Mouse (Mus musculus): ENCODE data around the gene Col5a1.

Gene Col5a1

DNA sequence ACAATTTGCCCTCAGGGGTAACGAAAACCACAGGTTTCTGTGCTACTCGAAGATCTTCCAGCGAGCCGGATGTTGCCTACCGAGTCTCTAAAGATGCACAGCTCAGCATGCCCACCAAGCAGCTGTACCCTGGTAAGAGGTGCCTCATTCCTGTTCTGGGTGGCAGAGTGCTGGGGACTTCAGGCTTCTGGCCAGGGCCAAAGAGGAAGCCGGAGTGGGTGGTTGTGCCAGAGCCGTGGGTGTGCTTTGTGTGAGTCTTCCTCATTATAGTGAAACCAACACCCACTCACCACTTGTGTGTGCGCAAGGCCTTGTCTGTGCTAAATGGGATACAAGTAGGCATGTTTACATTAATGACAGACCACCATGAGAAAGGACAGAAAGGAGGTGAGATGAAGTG, 35.8 kb downstream of the Col5a1 start:
- DNase-seq (ENCODE audit: low spot score): no peak

DNA sequence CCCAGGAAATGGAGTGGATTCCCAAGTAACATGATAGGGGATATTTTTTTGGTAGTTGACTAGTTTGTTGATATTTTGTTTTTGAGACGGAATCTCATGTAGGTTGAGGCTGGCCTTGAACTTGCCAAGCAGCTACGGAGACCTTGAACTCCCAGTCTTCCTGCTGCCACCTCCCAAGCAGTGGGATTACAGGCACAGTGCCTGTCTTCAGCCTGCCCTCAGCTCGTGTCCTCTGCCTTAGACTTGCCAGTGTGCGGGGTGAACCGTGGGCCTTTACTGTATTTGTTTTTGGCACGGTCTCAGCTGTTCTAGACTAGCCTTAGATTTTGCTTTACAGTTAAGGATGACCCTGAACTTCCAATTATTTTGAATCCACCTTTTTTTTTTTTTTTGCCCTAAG, 37.5 kb downstream of the Col5a1 start:
- no peak for DNase-seq (ENCODE audit: low spot score)

DNA sequence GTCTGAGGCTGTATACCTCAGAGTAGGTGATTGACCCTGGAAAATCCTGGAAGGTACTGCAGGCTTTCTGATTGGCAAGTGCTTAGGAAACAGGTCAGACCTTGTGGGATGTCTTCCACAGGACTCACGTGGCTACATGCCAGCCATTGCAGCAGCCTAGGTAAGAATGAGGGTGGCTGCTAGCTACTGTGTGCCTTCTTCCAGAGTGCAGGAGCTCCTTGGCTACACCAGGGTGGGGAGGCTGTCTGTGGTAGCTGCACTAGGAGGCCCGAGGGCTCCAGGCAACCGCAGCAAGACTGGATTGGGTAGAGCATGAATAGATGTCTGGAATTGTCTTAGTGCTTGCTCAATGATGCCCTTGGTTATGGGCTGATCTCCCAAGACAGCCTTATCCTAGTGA, 38.2 kb downstream of the Col5a1 start:
- DNase-seq (ENCODE audit: low spot score): no peak

DNA sequence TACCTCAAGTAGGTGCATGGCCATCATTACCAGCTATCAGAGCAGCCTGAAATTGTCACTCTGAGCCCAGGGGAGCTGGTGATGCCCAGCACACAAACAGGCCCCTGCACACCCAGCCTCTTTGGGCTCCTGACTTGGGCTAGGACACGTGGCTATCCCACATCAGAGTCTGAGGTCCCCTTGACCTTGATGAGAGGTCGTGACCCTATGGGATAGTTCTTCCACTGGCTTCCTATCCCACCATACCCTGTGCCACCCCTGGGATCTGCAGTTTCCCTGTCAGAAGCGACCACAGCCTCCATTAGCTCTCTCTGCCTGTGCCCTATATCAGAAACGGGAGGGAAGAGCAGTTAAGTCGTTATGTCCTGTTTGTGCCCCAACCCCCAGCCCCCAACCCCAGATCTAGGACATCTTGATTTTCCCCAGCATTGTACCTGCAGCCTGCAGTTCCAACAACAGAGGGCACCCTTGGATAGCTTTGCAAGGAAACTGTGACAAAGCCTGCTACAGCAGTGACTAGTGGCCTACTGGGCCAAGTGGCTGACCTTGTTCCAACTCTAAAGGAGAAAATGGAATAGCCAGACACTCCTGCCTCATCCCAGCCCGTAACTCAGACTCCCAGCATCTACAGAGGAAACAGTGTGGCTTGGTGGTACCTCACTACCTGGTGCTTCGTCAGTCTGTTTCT, 40.4 kb downstream of the Col5a1 start:
- no peak for DNase-seq (ENCODE audit: low spot score)

DNA sequence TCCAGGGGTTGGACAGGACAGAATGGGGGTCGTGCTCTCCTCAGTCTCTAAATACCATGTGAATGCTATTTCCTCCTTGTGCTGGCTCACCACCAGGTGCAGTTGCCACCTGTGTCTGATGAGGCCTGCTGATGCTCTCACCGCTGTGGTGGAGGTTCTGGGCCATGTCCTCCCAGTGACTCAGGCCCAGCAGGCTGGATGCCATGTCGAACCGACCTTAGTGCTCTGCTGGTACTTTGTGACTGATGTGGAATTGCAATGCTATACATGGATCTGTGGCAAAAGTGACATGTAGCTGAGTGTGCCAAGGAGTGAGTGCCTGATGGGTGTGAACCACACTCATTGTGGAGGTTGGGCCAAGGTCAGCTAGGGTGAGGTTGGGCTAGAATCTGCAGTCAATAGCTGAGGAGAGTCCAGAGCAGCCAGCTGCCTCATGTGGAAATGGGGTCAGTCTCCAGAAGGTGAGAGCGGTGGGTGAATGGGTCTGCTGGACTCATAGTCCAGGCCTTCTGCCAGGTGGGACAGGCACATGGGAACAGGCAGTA, 44.3 kb downstream of the Col5a1 start:
- DNase-seq (ENCODE audit: low spot score): no peak

DNA sequence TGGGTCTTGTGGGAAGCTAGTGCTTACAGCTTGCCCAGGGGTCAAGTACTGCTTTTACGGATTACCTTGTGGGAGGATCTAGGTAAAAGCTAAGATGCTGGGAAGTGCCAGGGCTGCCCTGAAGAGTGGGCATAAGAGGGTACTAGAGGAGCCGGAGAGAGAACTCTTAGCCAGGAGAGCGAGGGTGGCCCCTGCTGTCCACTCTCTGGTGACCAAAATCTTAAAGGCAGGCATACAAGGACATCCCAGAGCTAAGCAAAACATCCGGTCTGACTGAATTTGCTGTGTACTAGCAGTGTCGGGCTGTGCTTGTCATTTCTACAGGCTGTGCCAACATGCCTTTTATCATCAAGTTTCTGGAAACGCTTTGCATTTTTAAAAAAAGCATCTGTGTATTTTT, 44.9 kb downstream of the Col5a1 start:
- DNase-seq (ENCODE audit: low spot score): no peak

DNA sequence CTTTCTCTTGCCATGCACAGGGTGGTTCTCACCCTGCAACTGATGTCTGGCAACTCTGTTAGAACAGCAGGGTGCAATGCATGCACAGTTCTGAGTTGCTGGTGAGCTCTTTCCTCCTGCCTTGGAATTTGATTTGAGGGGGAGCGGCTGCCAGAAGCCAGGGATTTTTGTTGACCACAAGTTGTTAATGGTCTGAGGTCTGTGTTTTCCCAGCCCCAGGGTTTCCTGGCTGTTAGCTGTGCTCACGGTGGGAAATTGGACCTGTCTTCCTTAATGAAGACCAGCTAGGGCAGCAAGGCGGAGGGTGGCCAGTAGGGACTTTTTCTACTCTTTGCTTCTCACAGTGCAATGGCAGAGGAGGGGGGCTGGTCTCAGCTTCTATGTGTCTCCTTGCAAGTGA, 45.7 kb downstream of the Col5a1 start:
- no peak for DNase-seq (ENCODE audit: low spot score)

DNA sequence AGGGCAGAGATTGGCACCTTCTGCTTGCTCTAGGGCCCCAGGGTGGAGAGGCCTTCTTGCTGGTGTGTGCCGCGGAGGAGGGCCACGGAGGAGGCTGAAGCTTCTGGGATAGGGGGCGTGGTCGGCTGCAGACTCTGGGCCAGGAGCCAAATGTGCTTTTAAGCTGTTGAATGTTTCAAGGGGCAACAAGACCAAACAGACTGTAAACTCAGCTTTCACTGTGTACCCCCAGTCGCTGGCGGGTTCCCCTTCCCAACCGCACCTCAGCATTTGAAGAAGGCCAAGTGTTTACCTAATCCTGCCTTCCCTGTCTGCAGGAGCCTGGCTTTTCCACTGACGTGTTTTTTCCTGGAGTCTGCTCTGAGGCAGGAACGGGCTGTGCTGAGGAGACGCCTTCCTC, 48.0 kb downstream of the Col5a1 start:
- no peak for DNase-seq (ENCODE audit: low spot score)

DNA sequence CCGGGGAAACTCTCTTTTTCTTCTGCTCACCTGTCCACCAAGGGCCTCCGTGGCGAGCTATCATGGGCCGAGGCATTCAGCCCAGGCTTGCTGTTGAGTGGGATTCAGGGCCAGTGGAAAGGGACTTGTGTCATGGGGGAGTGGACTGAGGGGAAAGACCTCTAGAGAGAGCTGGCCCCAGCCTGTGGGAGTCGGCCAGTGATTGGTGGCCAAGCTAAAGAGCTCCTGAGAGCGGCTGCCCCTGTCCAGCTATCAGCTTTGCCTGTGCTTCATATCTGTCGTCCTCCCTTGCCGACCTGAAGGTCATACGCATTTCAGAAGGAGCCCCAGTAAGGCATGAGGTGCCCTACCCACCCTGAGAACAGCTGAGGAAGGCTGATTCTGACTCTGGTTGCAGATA, 48.6 kb downstream of the Col5a1 start:
- DNase-seq (ENCODE audit: low spot score): no peak

DNA sequence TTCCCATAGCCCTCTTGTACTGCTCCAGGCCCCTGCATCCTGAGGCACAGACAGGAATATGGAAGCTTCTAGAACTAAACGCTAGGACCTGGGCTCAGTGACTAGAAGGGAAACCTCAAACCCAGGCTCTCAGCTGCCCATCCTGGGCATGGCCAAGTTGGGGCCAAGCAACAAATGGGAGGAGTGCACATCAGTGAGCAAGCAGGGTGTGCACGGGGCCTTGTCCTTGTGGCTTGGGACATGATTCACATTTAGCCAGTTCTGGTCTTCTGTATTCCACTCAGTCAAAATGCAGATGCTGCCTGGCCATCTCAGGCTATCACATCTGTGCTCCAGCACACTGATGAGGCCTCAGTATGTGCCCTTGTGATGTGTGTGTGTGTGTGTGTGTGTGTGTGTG, 49.2 kb downstream of the Col5a1 start:
- no peak for DNase-seq (ENCODE audit: low spot score)

DNA sequence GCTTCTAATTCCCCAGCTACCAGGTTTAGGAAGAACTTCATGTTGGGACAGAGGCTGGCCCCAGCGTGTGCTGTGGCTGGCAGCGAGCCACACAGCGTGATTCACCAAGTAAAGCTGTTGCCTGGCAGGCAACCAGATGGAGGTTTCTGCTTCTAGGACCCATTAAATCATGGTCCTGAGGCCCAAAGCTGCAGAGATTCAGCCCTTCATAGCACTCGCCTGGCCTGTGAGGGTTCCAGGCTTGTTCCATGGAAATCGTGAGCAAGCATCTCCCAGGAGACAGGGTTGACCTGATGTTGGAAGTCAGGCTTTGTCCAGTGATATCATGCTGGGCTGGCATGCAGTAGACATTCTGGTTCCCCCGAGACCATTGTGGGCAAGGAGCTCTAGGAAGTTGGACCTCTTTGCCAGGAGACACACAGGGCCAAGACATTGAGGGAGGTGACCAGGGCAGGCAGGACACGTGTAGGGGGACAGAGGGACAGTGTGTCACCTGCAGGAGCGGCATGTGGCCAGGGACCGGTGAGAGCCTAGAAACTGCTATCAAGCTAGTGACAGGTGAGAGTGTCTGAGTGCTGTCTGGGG, 50.5 kb downstream of the Col5a1 start:
- DNase-seq (ENCODE audit: low spot score): no peak

DNA sequence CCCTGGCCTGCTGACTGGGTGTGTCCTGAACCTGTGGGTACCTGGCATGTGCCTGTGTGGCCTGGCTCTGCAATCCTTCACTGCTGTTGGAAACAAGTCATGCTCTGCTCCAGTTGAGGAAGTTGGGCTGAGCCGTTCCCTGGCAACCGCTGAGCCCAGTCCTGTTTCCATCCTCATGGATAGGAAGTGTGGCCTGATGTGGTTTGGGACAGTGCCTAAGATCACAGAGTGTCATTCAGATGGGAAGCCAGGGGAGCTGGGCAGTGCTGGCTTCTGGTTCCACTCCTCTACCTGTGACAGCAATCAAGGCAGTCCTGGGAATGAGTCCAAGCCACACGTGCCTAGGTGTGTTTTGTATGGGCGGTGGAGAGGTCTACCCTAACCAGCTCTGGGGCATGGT, 53.2 kb downstream of the Col5a1 start:
- DNase-seq (ENCODE audit: low spot score): no peak

DNA sequence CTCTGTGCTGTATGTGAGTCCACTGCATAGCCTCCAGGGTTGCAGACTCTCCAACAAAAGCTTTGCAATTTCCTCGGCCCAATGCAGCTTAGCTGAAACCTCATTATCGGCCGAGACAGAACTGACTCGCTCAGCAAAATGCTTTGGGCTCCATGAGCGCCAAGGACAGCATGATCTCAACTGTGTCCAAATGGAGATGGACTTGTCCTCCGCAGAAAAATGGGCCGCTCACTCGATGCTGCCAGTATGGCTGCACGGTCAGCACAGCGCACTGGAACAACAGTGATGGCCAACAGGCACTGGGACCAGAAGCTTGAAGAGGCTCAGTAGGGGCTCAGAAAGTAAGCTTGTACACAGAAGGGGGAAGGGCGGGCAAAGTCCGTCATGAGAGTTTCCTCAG, 53.9 kb downstream of the Col5a1 start:
- no peak for DNase-seq (ENCODE audit: low spot score)

DNA sequence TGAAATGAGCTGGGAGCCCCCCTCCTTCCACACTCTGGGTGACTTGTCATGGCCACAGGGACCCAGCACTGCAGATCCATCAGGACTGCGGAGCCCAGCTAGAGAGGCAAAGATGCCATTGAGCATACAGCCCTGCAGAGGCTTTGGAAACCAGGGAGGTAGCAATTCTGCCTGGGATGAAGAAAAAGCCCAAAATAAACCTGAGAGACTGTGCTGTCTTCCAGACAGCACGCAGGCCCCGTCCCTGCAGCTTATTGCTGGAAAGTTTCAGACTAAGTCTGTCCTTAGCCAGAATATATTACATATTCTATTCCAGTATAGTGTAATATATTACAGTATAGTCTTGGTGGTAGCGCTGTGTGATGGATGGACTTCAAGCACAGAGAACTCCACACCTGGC, 61.0 kb downstream of the Col5a1 start:
- no peak for DNase-seq (ENCODE audit: low spot score)

DNA sequence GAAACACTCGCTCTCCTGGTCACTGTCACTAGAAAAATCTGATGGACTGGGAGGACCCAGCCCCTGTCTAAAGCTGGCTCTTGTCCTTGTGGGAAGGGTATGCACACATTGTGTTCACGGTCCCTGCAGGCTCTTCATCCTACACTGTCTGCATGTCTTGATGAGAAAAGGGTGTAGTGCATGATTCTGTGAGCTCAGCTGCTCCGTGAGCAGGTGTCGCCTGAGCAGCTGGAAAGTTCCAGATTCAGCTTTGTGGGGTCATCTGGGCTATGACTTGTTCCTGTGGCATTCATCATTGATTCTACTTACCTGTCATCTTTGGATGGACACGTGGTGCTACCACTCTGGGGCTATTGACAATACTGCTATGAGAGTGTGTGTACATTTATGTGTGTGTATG, 61.7 kb downstream of the Col5a1 start:
- no peak for DNase-seq (ENCODE audit: low spot score)

DNA sequence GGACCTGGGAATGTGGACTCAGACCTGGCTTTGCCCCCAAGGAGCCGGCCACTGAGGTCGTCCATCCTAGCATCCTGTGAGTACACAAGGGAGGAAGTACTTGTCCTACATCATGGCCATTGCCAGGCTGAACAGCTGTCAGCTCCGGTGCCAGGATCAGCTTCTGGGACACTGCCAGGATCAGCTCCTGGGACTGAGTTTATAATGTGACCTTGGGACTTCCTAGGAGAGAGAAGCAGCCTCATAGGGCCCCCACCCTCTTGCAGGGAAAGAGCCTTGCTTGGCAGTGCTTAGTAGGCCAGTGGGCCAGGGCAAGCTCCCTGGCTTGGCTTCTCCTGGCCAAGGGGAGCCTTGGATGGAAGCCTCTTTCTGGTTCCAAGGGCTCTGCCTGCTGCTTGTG, 67.6 kb downstream of the Col5a1 start:
- no peak for DNase-seq (ENCODE audit: low spot score)

DNA sequence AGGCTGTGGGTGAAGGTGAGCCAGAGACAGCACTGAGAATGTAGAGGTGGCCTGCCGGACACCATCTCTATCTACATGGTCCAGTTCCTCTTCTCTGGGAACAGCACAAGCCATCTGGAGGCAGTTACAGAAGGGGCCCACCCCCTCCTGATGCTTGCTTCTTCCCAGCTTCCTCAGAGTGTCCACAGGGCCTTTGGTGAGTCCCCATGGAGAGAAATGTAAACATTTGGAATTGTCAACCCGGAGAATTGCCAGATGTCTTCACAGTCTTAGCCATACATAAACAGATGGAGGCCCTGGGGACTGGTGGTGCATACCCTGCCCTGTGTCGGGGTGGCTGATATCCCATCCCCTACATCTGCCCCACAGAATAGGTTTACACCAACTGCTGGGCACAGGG, 68.7 kb downstream of the Col5a1 start:
- DNase-seq (ENCODE audit: low spot score): no peak

DNA sequence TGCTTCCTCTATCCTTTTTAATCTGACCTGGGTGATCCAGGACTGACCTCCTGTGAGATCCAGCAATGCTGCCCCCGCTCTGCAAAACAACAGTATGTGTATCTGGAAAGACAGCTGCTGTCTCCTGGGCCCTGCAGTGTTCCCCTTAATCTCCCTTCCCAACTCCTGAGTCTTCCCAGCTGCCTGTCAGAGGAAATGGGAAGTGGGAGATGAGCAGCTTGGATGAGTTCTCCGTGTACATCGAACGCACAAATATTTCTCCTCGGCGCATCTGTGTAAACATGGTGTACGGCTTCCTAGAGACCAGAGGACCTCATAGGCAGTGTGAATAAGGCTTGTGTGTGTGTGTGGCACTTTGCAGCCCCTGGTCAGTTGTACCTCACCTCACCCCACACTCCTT, 70.5 kb downstream of the Col5a1 start:
- DNase-seq (ENCODE audit: low spot score): no peak

DNA sequence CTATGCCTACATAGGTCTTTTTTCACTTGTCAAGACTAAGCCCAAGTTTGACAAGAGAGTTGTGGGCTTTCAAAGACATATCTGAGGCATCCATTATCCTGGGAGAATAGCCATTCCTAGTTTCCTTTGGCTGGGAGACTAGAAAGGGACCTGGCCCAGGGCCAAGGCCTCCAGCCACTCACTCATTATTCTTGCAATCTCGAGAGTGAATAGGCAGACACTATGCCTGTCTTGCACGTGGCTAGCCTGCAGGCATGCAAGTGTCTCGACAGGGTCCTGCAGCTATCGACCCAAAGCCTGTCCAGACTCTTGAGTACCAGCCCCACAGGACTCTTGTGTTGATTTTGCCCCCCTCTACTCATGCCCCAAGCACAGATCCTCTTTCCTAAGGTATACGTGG, 71.0 kb downstream of the Col5a1 start:
- DNase-seq (ENCODE audit: low spot score): no peak

DNA sequence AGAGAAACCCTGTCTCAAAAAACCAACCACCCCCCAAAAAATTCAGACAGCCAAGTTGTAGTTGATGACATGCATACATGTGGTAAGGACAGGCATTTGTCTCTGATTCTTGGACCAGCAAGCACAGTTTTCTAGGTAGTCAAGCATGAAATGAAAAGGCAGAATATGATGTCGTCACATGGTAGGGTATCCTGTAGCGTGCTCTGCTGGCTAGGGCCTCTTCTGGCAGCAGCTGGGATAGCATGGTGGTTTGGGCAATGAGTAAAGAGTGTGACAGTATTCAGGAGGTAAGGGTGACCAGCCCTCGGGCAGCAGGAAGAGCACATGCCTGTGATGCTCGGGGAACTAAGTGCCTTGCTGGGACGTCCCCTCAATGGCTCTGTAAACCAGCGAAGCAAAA, 73.0 kb downstream of the Col5a1 start:
- no peak for DNase-seq (ENCODE audit: low spot score)

DNA sequence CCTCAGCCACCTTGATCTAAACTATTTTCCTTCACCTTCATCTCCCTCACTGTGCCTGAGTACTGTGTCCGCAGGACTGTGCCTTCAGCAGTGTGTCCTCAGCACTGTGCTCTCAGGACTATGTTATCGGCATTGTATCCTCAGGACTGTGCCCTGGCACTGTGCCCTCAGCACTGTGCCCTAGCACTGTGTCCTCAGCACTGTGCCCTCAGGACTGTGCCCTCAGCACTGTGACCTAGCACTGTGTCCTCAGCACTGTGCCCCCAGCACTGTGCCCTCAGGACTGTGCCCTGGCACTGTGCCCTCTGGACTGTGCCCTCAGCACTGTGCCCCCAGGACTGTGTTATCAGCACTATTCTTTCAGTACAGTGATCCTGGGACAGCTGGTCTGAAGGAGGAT, 75.0 kb downstream of the Col5a1 start:
- no peak for DNase-seq (ENCODE audit: low spot score)

DNA sequence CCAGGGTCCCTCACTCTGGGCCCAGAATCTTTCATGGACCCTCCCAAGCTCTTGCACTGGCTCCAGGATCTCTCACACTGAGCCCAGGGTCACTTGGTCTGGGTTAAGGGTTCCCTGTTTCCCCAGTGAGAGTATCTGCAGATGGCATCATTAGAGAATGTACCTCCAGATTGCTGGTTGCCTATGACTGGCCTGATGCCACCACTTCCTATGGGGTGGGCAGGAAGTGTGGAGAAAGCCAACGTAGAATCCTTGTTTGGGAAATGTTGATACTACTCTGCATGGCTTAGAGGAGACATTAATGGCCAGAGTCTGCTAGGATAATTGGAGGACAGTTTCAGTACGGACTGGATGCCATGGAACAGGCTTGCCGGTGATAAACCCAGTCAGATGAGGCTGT, 76.2 kb downstream of the Col5a1 start:
- no peak for DNase-seq (ENCODE audit: low spot score)

DNA sequence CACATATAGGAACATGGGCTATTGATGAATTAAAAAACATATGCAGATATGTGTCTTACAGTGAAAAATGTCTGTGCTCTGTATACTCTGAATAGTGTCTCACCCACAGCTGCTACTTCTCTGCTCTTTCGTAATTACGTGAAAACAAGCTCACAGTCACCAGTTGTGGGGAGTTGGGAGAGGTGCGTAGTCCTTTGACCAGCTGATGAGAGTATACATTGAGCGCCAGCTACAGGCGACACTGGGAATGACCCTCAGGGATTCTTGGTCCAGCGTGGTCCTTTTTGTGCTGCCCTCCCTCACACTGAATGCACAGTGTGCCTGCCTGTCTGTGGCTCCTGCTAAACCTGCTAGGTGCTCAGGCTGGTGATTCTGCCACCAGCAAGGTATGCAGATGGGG, 82.9 kb downstream of the Col5a1 start:
- no peak for DNase-seq (ENCODE audit: low spot score)

DNA sequence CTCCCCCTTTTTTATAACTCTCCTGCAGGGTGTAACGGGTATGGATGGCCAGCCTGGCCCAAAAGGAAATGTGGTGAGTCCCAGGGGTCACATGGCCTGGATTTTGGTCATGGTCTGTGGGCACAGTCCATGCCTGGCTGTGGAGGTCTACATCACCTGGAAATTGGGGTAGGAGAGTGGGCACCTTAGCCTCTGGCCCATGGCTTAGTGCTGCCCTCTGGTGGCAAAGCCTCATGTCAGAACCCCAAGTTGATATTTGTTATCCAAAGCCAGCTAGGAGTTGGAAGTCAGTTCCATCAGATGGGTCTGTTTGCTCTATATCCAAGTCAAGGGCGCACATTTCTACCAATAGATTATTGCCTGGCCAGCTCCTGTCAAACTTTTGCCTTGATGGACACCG, 87.6 kb downstream of the Col5a1 start:
- DNase-seq (ENCODE audit: low spot score): no peak
